Mouse (Mus musculus) E14TG2a.4 (cell line): Measurements from ENCODE around the gene Adcy5.

Experiments used
- CTCF ChIP-seq: conservative IDR thresholded peaks from 2 replicates; pipeline ENCODE4 v1.5.1; 2014; ENCODE audit warnings: low read length
- POU5F1 ChIP-seq: IDR thresholded peaks from 2 replicates; pipeline ENCODE4 v1.6.1; 2014; ENCODE audit warnings: low read length, borderline replicate concordance

- no peak for TF ChIP-seq CTCF
- TF ChIP-seq POU5F1 = no peak
These were observed 971 bp downstream of the Adcy5 start for GRCm38 (mm10) chr16:35155391-35156305.
